Mouse (Mus musculus) ES-Bruce4 (cell line): ENCODE data around the gene Slit3. TPM values are rescaled to one million over a fixed set of nuclear protein-coding genes. Genes with fewer than 3 reads are reported as not detected.
A peak's percentile ranks its signal among the peaks of the same experiment; 100 is the strongest.

Experiments used
- H3K27ac ChIP-seq: 2 replicates; pipeline ENCODE4 v1.5.1; 2012; ENCODE audit warnings: low read length, inconsistent platforms; ENCODE audit not compliant: insufficient read depth
- H3K27me3 ChIP-seq: 2 replicates; pipeline ENCODE4 v1.6.1; 2012; ENCODE audit warnings: mild to moderate bottlenecking, low read length, inconsistent platforms; ENCODE audit not compliant: control insufficient read depth, poor library complexity, insufficient read depth, severe bottlenecking
- H3K36me3 ChIP-seq: 2 replicates; pipeline ENCODE4 v1.6.1; 2012; ENCODE audit warnings: inconsistent platforms, mild to moderate bottlenecking, low read length, moderate library complexity; ENCODE audit not compliant: control insufficient read depth, poor library complexity, insufficient read depth, severe bottlenecking
- H3K4me1 ChIP-seq: one replicate; pipeline ENCODE4 v1.8.1; 2011; ENCODE audit warnings: low read length; ENCODE audit not compliant: control insufficient read depth, insufficient read depth
- H3K4me3 ChIP-seq: 2 replicates; pipeline ENCODE4 v1.5.1; 2011; ENCODE audit warnings: low read depth, mild to moderate bottlenecking, low read length
- H3K9ac ChIP-seq: 2 replicates; pipeline ENCODE4 v1.6.1; 2012; ENCODE audit warnings: low read depth, mild to moderate bottlenecking, inconsistent platforms; ENCODE audit not compliant: poor library complexity, severe bottlenecking
- H3K9me3 ChIP-seq: replicated peaks from 2 replicates; pipeline ENCODE4 v1.6.1; 2012; ENCODE audit warnings: mild to moderate bottlenecking, low read length, inconsistent platforms; ENCODE audit not compliant: control insufficient read depth, poor library complexity, insufficient read depth, severe bottlenecking
- CTCF ChIP-seq: IDR thresholded peaks from one replicate; pipeline ENCODE4 v1.8.1; 2011; ENCODE audit warnings: low read depth, low read length
- EP300 ChIP-seq: IDR thresholded peaks from 2 replicates; pipeline ENCODE4 v1.6.1; 2011; ENCODE audit warnings: low read depth, low read length; ENCODE audit not compliant: insufficient read depth
- POLR2A ChIP-seq: IDR thresholded peaks from one replicate; pipeline ENCODE4 v1.8.1; 2011; ENCODE audit warnings: low read length; ENCODE audit not compliant: insufficient read depth
- polyA plus RNA-seq: library from polyadenylated mRNA; stranded (reverse); fragments of >200 nt; gene quantifications from 2 replicates; pipeline ENCODE4 v1.2.4, GENCODE M21; 2011; ENCODE audit warnings: low read depth; ENCODE audit not compliant: missing spikeins, insufficient read depth, insufficient read length

The Slit3 gene
- polyA plus RNA-seq, 1 experiment, result 2.8 TPM

GRCm38 (mm10) chr11:35651286-35651685 is 530.3 kb downstream of the Slit3 start:
- no peaks in the 10 kb centered on the region for H3K27me3 ChIP-seq
- TF ChIP-seq EP300, result no peak
- TF ChIP-seq POLR2A, result no peak
- TF ChIP-seq CTCF, result no peak
- H3K9ac ChIP-seq, result no peak overlapping the region
- no peak overlapping the region for H3K4me3 ChIP-seq
- no peak overlapping the region for H3K27ac ChIP-seq
- no peaks in the 10 kb centered on the region for H3K4me1 ChIP-seq
- H3K9me3 ChIP-seq, result no peaks in the 10 kb centered on the region
- no peaks in the 10 kb centered on the region for H3K36me3 ChIP-seq

- Histone ChIP-seq H3K4me1 (no peaks in the 10 kb centered on the region), H3K36me3 (no peaks in the 10 kb centered on the region), H3K9ac (no peak overlapping the region), H3K9me3 (no peaks in the 10 kb centered on the region), H3K4me3 (no peak overlapping the region), H3K27ac (no peak overlapping the region), H3K27me3 (no peaks in the 10 kb centered on the region)
- TF ChIP-seq POLR2A (no peak), CTCF (no peak), EP300 (no peak)
These were observed 534.8 kb downstream of the Slit3 start for GRCm38 (mm10) chr11:35655836-35656235.

- TF ChIP-seq CTCF (no peak), EP300 (no peak), POLR2A (no peak)
These were observed 536.6 kb downstream of the Slit3 start for GRCm38 (mm10) chr11:35657582-35657981.

GRCm38 (mm10) chr11:35660967-35661366 is 539.9 kb downstream of the Slit3 start:
- Histone ChIP-seq H3K27ac (no peak overlapping the region), H3K4me1 (no peaks in the 10 kb centered on the region), H3K9me3 (no peaks in the 10 kb centered on the region), H3K36me3 (no peaks in the 10 kb centered on the region), H3K27me3 (no peaks in the 10 kb centered on the region), H3K9ac (no peak overlapping the region), H3K4me3 (no peak overlapping the region)
- no peak for TF ChIP-seq EP300
- TF ChIP-seq CTCF, result no peak
- no peak for TF ChIP-seq POLR2A

More at GRCm38 (mm10) chr11:35657582-35657981, 536.6 kb downstream of the Slit3 start:
- H3K9ac ChIP-seq, result no peak overlapping the region
- H3K4me1 ChIP-seq, result no peaks in the 10 kb centered on the region
- no peak overlapping the region for H3K27ac ChIP-seq
- H3K9me3 ChIP-seq, result no peaks in the 10 kb centered on the region
- H3K36me3 ChIP-seq, result no peaks in the 10 kb centered on the region
- H3K27me3 ChIP-seq, result no peaks in the 10 kb centered on the region
- H3K4me3 ChIP-seq, result no peak overlapping the region

DNA sequence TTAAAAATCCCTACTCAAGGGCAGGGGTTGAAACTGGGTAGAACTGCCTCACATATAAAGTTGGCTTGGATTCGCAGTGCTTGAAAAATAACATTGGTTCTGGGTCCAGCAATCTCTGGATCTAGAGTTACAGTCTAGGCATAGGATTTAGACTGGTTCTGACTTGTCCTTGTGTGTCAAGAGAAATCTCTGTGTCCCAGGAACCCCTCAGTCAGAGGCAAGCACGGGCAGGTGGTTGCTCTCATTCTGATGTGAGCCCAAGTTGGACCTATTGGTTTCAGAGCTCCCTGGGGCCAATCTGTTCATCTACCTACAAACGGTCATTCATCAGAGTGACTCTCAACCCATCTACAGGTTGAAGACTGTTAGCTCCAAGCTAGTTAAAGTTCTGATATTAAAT is 541.9 kb downstream of the Slit3 start:
- no peaks in the 10 kb centered on the region for H3K27me3 ChIP-seq
- no peaks in the 10 kb centered on the region for H3K4me1 ChIP-seq
- H3K36me3 ChIP-seq, result no peaks in the 10 kb centered on the region
- H3K4me3 ChIP-seq, result no peak overlapping the region
- H3K9me3 ChIP-seq, result no peaks in the 10 kb centered on the region
- H3K27ac ChIP-seq, result no peak overlapping the region
- TF ChIP-seq POLR2A (no peak), CTCF (no peak), EP300 (no peak)
- no peak overlapping the region for H3K9ac ChIP-seq

GRCm38 (mm10) chr11:35663661-35664060 is 542.6 kb downstream of the Slit3 start:
- Histone ChIP-seq H3K4me3 (no peak overlapping the region), H3K27ac (no peak overlapping the region), H3K9me3 (no peaks in the 10 kb centered on the region), H3K36me3 (no peaks in the 10 kb centered on the region), H3K9ac (no peak overlapping the region), H3K4me1 (no peaks in the 10 kb centered on the region), H3K27me3 (no peaks in the 10 kb centered on the region)
- TF ChIP-seq CTCF, result no peak
- TF ChIP-seq EP300, result no peak
- no peak for TF ChIP-seq POLR2A

GRCm38 (mm10) chr11:35664991-35665390 is 544.0 kb downstream of the Slit3 start:
- TF ChIP-seq POLR2A, result no peak
- TF ChIP-seq CTCF, result peak; percentile 76
- no peak for TF ChIP-seq EP300
- H3K4me1 ChIP-seq, result no peaks in the 10 kb centered on the region
- no peak overlapping the region for H3K4me3 ChIP-seq
- no peak overlapping the region for H3K9ac ChIP-seq
- H3K36me3 ChIP-seq, result no peaks in the 10 kb centered on the region
- H3K27ac ChIP-seq, result no peak overlapping the region
- no peaks in the 10 kb centered on the region for H3K9me3 ChIP-seq
- H3K27me3 ChIP-seq, result no peaks in the 10 kb centered on the region
